Mouse (Mus musculus) cerebellum, adult 9-10 months (tissue): ENCODE results near the gene Glo1.

ENCODE experiments used
- DNase-seq: peaks from one replicate; pipeline ENCODE4 v3.0.0; 2022

Gene Glo1

GRCm38 (mm10) chr17:30612075-30612859 is 14.4 kb downstream of the Glo1 start:
- DNase-seq: peak; percentile 100

- DNase-seq: peak; percentile 44
These were observed 15.2 kb downstream of the Glo1 start for GRCm38 (mm10) chr17:30611221-30612074.

GRCm38 (mm10) chr17:30610739-30611138 is 15.9 kb downstream of the Glo1 start:
- DNase-seq: no peak

- no peak for DNase-seq
These were observed 16.7 kb downstream of the Glo1 start for GRCm38 (mm10) chr17:30609980-30610307.

GRCm38 (mm10) chr17:30609305-30609979 is 17.2 kb downstream of the Glo1 start:
- no peak for DNase-seq

- no peak for DNase-seq
These were observed 18.7 kb downstream of the Glo1 start for GRCm38 (mm10) chr17:30607909-30608495.

- no peak for DNase-seq
These were observed 19.3 kb downstream of the Glo1 start for GRCm38 (mm10) chr17:30607330-30607729.

- no peak for DNase-seq
These were observed 20.0 kb downstream of the Glo1 start for GRCm38 (mm10) chr17:30606634-30607081.

GRCm38 (mm10) chr17:30606206-30606605 is 20.5 kb downstream of the Glo1 start:
- DNase-seq: no peak

- no peak for DNase-seq
These were observed 21.7 kb downstream of the Glo1 start for GRCm38 (mm10) chr17:30605001-30605400.

GRCm38 (mm10) chr17:30604296-30604695 is 22.4 kb downstream of the Glo1 start:
- no peak for DNase-seq

- no peak for DNase-seq
These were observed 24.5 kb downstream of the Glo1 start for GRCm38 (mm10) chr17:30602175-30602574.

GRCm38 (mm10) chr17:30598300-30598699 is 28.4 kb downstream of the Glo1 start:
- DNase-seq: no peak

GRCm38 (mm10) chr17:30597786-30598185 is 28.9 kb downstream of the Glo1 start:
- DNase-seq: no peak

GRCm38 (mm10) chr17:30594846-30595245 is 31.8 kb downstream of the Glo1 start:
- no peak for DNase-seq

GRCm38 (mm10) chr17:30594407-30594806 is 32.3 kb downstream of the Glo1 start:
- no peak for DNase-seq

- peak; percentile 78 for DNase-seq
These were observed 36.1 kb downstream of the Glo1 start for GRCm38 (mm10) chr17:30590417-30591198.

GRCm38 (mm10) chr17:30583258-30584001 is 43.2 kb downstream of the Glo1 start:
- no peak for DNase-seq

GRCm38 (mm10) chr17:30582313-30582712 is 44.4 kb downstream of the Glo1 start:
- no peak for DNase-seq

GRCm38 (mm10) chr17:30581201-30581600 is 45.5 kb downstream of the Glo1 start:
- no peak for DNase-seq

GRCm38 (mm10) chr17:30580781-30581180 is 45.9 kb downstream of the Glo1 start:
- DNase-seq: no peak
